Mouse (Mus musculus): ENCODE data around the gene Ppp1r35. TPM values are rescaled to one million over a fixed set of nuclear protein-coding genes. Genes with fewer than 3 reads are reported as not detected.

The Ppp1r35 gene
- total and polyA plus RNA-seq, 2 experiments from 2014 or later: 10.4 to 24.0 TPM

GRCm38 (mm10) chr5:137739471-137739870, 39.2 kb upstream of the Ppp1r35 start:
- WGBS: 83% methylated on average over 9 of the region's 9 CpGs
- H3K27ac ChIP-seq (ENCODE audit: low read depth): no peak overlapping the region
- H3K9ac ChIP-seq (replicated peaks; ENCODE audit: low read depth, low read length): no peak overlapping the region
- TF ChIP-seq CTCF (IDR thresholded peaks at IDR 0.05; ENCODE audit: low read depth): no peak
- TF ChIP-seq EP300 (IDR thresholded peaks at IDR 0.05; ENCODE audit: low read depth): no peak
- DNase-seq (ENCODE audit: low spot score): no peak
- no peaks in the 10 kb centered on the region for H3K27me3 ChIP-seq (ENCODE audit: control insufficient read depth, insufficient read depth, low read length)
- no peaks in the 10 kb centered on the region for H3K9me3 ChIP-seq (replicated peaks; ENCODE audit: control insufficient read depth, low read length)
- peak overlapping the region; percentile 6; the same call in 1 of the 2 replicates for H3K4me2 ChIP-seq (ENCODE audit: low read depth, low read length)
- H3K4me3 ChIP-seq (ENCODE audit: low read depth, low read length): no peak overlapping the region; the same call in 1 of the 2 replicates
- 0 out of 2 replicates have a peak, but pooled peaks cover 4% of the 10 kb centered on the region for H3K36me3 ChIP-seq (replicated peaks; ENCODE audit: control insufficient read depth, insufficient read depth, low read length)
- no peaks in the 10 kb centered on the region; the same call in 1 of the 2 replicates for H3K4me1 ChIP-seq (ENCODE audit: control insufficient read depth, insufficient read depth)
- no peak for ATAC-seq (ENCODE audit: insufficient read depth, low read depth)

GRCm38 (mm10) chr5:137740506-137740905, 38.1 kb upstream of the Ppp1r35 start:
- ATAC-seq (ENCODE audit: insufficient read depth, low read depth) (no peak), DNase-seq (ENCODE audit: low spot score) (no peak)
- Histone ChIP-seq H3K9me3 (replicated peaks; ENCODE audit: control insufficient read depth, low read length) (no peaks in the 10 kb centered on the region), H3K27ac (ENCODE audit: low read depth) (no peak overlapping the region), H3K4me2 (ENCODE audit: low read depth, low read length) (peak overlapping the region; percentile 92), H3K9ac (replicated peaks; ENCODE audit: low read depth, low read length) (peak overlapping the region; percentile 70), H3K4me3 (ENCODE audit: low read depth, low read length) (peak overlapping the region; percentile 70), H3K4me1 (ENCODE audit: control insufficient read depth, insufficient read depth) (peaks cover 3% of the 10 kb centered on the region; the same call in 1 of the 2 replicates), H3K27me3 (ENCODE audit: control insufficient read depth, insufficient read depth, low read length) (no peaks in the 10 kb centered on the region), H3K36me3 (replicated peaks; ENCODE audit: control insufficient read depth, insufficient read depth, low read length) (0 out of 2 replicates have a peak, but pooled peaks cover 4% of the 10 kb centered on the region)
- TF ChIP-seq EP300 (IDR thresholded peaks at IDR 0.05; ENCODE audit: low read depth): no peak
- WGBS: 29% methylated on average over 11 of the region's 11 CpGs

- peak; percentile 72 for ATAC-seq (ENCODE audit: insufficient read depth, low read depth)
- Histone ChIP-seq H3K4me2 (ENCODE audit: low read depth, low read length) (peak within 1 kb of the TSS; percentile 92), H3K4me1 (ENCODE audit: control insufficient read depth, insufficient read depth) (peaks cover 3% of the 10 kb centered on the region; the same call in 1 of the 2 replicates), H3K27ac (ENCODE audit: low read depth) (peak within 1 kb of the TSS; percentile 70), H3K9ac (replicated peaks; ENCODE audit: low read depth, low read length) (peak within 1 kb of the TSS; percentile 70), H3K36me3 (replicated peaks; ENCODE audit: control insufficient read depth, insufficient read depth, low read length) (no peaks in the 10 kb centered on the region), H3K9me3 (replicated peaks; ENCODE audit: control insufficient read depth, low read length) (no peaks in the 10 kb centered on the region), H3K27me3 (ENCODE audit: control insufficient read depth, insufficient read depth, low read length) (no peaks in the 10 kb centered on the region), H3K4me3 (ENCODE audit: low read depth, low read length) (peak within 1 kb of the TSS; percentile 70)
- TF ChIP-seq EP300 (IDR thresholded peaks at IDR 0.05; ENCODE audit: low read depth): no peak
- peak; percentile 54 for TF ChIP-seq CTCF (IDR thresholded peaks at IDR 0.05; ENCODE audit: low read depth)
- under 1% methylated on average over 61 of the region's 71 CpGs for WGBS
- DNase-seq (ENCODE audit: low spot score): peak; percentile 78
Measured at GRCm38 (mm10) chr5:137741023-137741931, 37.4 kb upstream of the Ppp1r35 start, which contains the start of gene Nyap1. Gene Nyap1 (minus strand): TSS chr5:137741607.

GRCm38 (mm10) chr5:137742048-137742447, 36.6 kb upstream of the Ppp1r35 start:
- no peaks in the 10 kb centered on the region for H3K9me3 ChIP-seq (replicated peaks; ENCODE audit: control insufficient read depth, low read length)
- H3K36me3 ChIP-seq (replicated peaks; ENCODE audit: control insufficient read depth, insufficient read depth, low read length): no peaks in the 10 kb centered on the region
- H3K4me2 ChIP-seq (ENCODE audit: low read depth, low read length): peak overlapping the region; percentile 92
- TF ChIP-seq CTCF (IDR thresholded peaks at IDR 0.05; ENCODE audit: low read depth) (no peak), EP300 (IDR thresholded peaks at IDR 0.05; ENCODE audit: low read depth) (no peak)
- peak overlapping the region; percentile 70 for H3K9ac ChIP-seq (replicated peaks; ENCODE audit: low read depth, low read length)
- H3K27ac ChIP-seq (ENCODE audit: low read depth): no peak overlapping the region
- peak overlapping the region; percentile 70 for H3K4me3 ChIP-seq (ENCODE audit: low read depth, low read length)
- no peaks in the 10 kb centered on the region for H3K27me3 ChIP-seq (ENCODE audit: control insufficient read depth, insufficient read depth, low read length)
- DNase-seq (ENCODE audit: low spot score) (no peak), ATAC-seq (ENCODE audit: insufficient read depth, low read depth) (no peak)
- WGBS: 52% methylated on average over 10 of the region's 10 CpGs
- H3K4me1 ChIP-seq (ENCODE audit: control insufficient read depth, insufficient read depth): peaks cover 3% of the 10 kb centered on the region; the same call in 1 of the 2 replicates

- H3K9ac ChIP-seq (replicated peaks; ENCODE audit: low read depth, low read length): no peak overlapping the region
- H3K27ac ChIP-seq (ENCODE audit: low read depth): no peak overlapping the region
- no peak overlapping the region for H3K4me2 ChIP-seq (ENCODE audit: low read depth, low read length)
- H3K4me1 ChIP-seq (ENCODE audit: control insufficient read depth, insufficient read depth): peaks cover 3% of the 10 kb centered on the region; the same call in 1 of the 2 replicates
- whole genome bisulfite sequencing: 92% methylated on average over 6 of the region's 6 CpGs
- H3K4me3 ChIP-seq (ENCODE audit: low read depth, low read length): no peak overlapping the region
- no peaks in the 10 kb centered on the region for H3K36me3 ChIP-seq (replicated peaks; ENCODE audit: control insufficient read depth, insufficient read depth, low read length)
- no peaks in the 10 kb centered on the region for H3K9me3 ChIP-seq (replicated peaks; ENCODE audit: control insufficient read depth, low read length)
- no peaks in the 10 kb centered on the region for H3K27me3 ChIP-seq (ENCODE audit: control insufficient read depth, insufficient read depth, low read length)
- no peak for ATAC-seq (ENCODE audit: insufficient read depth, low read depth)
- no peak for DNase-seq (ENCODE audit: low spot score)
- TF ChIP-seq EP300 (IDR thresholded peaks at IDR 0.05; ENCODE audit: low read depth) (no peak), CTCF (IDR thresholded peaks at IDR 0.05; ENCODE audit: low read depth) (no peak)
Measured at GRCm38 (mm10) chr5:137742836-137743235, 35.8 kb upstream of the Ppp1r35 start.
